Mouse (Mus musculus) MEL (cell line): ENCODE measurements around the gene Birc6. TPM values are rescaled to one million over a fixed set of nuclear protein-coding genes. Genes with fewer than 3 reads are reported as not detected.

Experiments
- DNase-seq: peaks from one replicate; pipeline ENCODE4 v3.0.0; 2011; ENCODE audit warnings: low read depth, low spot score
- H3K27ac ChIP-seq: 2 replicates; pipeline ENCODE4 v1.5.1; 2012; ENCODE audit warnings: low read depth, mild to moderate bottlenecking, control low read depth, low read length, moderate library complexity; ENCODE audit not compliant: control insufficient read depth
- H3K27me3 ChIP-seq, 2 experiments: fragments of 150-350 bp in 1 of 2; sonication (generic) in 1 of 2; 2 replicates each; pipeline ENCODE4 v1.6.1; 2012; ENCODE audit warnings: low read length in 2 of 2, mild to moderate bottlenecking in 2 of 2, improper control_type of control experiment in 1 of 2, moderate library complexity in 1 of 2; ENCODE audit not compliant: insufficient read depth in 2 of 2, control insufficient read depth in 1 of 2
- H3K36me3 ChIP-seq, 2 experiments: 2 replicates each; pipeline ENCODE4 v1.6.1; 2012 to 2014; ENCODE audit warnings: low read length in 2 of 2, improper control_type of control experiment in 1 of 2, inconsistent platforms in 1 of 2, mild to moderate bottlenecking in 1 of 2; ENCODE audit not compliant: insufficient read depth in 2 of 2, control insufficient read depth in 1 of 2
- H3K4me1 ChIP-seq, 2 experiments: fragments of 150-350 bp in 1 of 2; sonication (generic) in 1 of 2; 2 replicates each; pipeline ENCODE4 v1.6.1; 2012; ENCODE audit warnings: low read length in 2 of 2, improper control_type of control experiment in 1 of 2, mild to moderate bottlenecking in 1 of 2; ENCODE audit not compliant: insufficient read depth in 2 of 2, control insufficient read depth in 1 of 2
- H3K4me3 ChIP-seq, 2 experiments: fragments of 150-350 bp in 1 of 2; sonication (generic) in 1 of 2; 2 replicates each; pipeline ENCODE4 v1.5.1; 2012; ENCODE audit warnings: low read depth in 2 of 2, low read length in 2 of 2, mild to moderate bottlenecking in 2 of 2, moderate library complexity in 2 of 2, control low read depth in 1 of 2, improper control_type of control experiment in 1 of 2; ENCODE audit not compliant: control insufficient read depth in 1 of 2, insufficient read depth in 1 of 2
- H3K79me2 ChIP-seq: 2 replicates; pipeline ENCODE4 v1.6.1; 2012; ENCODE audit warnings: mild to moderate bottlenecking, low read length, moderate library complexity; ENCODE audit not compliant: control insufficient read depth, poor library complexity, insufficient read depth
- H3K9ac ChIP-seq: 2 replicates; pipeline ENCODE4 v1.6.1; 2012; ENCODE audit warnings: low read depth, mild to moderate bottlenecking, control low read depth, low read length, moderate library complexity; ENCODE audit not compliant: control insufficient read depth, poor library complexity, severe bottlenecking
- H3K9me3 ChIP-seq: fragments of 150-350 bp; sonication (generic); replicated peaks from 2 replicates; pipeline ENCODE4 v1.6.1; 2012; ENCODE audit warnings: mild to moderate bottlenecking, low read length, improper control_type of control experiment, moderate library complexity; ENCODE audit not compliant: insufficient read depth
- BHLHE40 ChIP-seq: IDR thresholded peaks from 2 replicates; pipeline ENCODE4 v1.6.1; 2012; ENCODE audit warnings: low read depth, mild to moderate bottlenecking, inconsistent platforms, low read length, improper control_type of control experiment, borderline replicate concordance
- CHD1 ChIP-seq: IDR thresholded peaks from 2 replicates; pipeline ENCODE4 v1.6.1; 2012; ENCODE audit warnings: low read depth, mild to moderate bottlenecking, inconsistent platforms, low read length, improper control_type of control experiment
- CHD2 ChIP-seq: IDR thresholded peaks from 2 replicates; pipeline ENCODE4 v1.6.1; 2011; ENCODE audit warnings: low read length, improper control_type of control experiment
- CTCF ChIP-seq, 3 experiments: IDR thresholded peaks in 2 of 3; conservative IDR thresholded peaks in 1 of 3; 2 replicates each; pipeline ENCODE4 v1.5.1; 2011 to 2012; ENCODE audit warnings: low read length in 3 of 3, low read depth in 2 of 3, mild to moderate bottlenecking in 2 of 3, improper control_type of control experiment in 1 of 3, inconsistent platforms in 1 of 3, mixed read lengths in 1 of 3, moderate library complexity in 1 of 3; ENCODE audit not compliant: control insufficient read depth in 1 of 3, insufficient read depth in 1 of 3, poor library complexity in 1 of 3, severe bottlenecking in 1 of 3
- EP300 ChIP-seq, 2 experiments: IDR thresholded peaks; 2 replicates each; pipeline ENCODE4 v1.6.1; 2011; ENCODE audit warnings: improper control_type of control experiment in 2 of 2, low read length in 2 of 2, low read depth in 1 of 2, mild to moderate bottlenecking in 1 of 2
- GABPA ChIP-seq: IDR thresholded peaks from 2 replicates; pipeline ENCODE4 v1.6.1; 2012; ENCODE audit warnings: low read depth, mild to moderate bottlenecking, inconsistent platforms, low read length, improper control_type of control experiment, moderate library complexity
- GATA1 ChIP-seq: IDR thresholded peaks from 2 replicates; pipeline ENCODE4 v1.6.1; 2011; ENCODE audit warnings: low read depth, low read length, improper control_type of control experiment
- JUND ChIP-seq: IDR thresholded peaks from 2 replicates; pipeline ENCODE4 v1.6.1; 2011; ENCODE audit warnings: low read depth, mild to moderate bottlenecking, improper control_type of control experiment, low read length
- KAT2A ChIP-seq: conservative IDR thresholded peaks from 2 replicates; pipeline ENCODE4 v1.6.1; 2012; ENCODE audit warnings: low read depth, low read length, improper control_type of control experiment, inconsistent platforms
- MAFK ChIP-seq: IDR thresholded peaks from 2 replicates; pipeline ENCODE4 v1.6.1; 2011; ENCODE audit warnings: low read depth, mild to moderate bottlenecking, low read length, improper control_type of control experiment, borderline replicate concordance
- MAZ ChIP-seq: IDR thresholded peaks from 2 replicates; pipeline ENCODE4 v1.6.1; 2012; ENCODE audit warnings: low read depth, mild to moderate bottlenecking, inconsistent platforms, low read length, improper control_type of control experiment
- MXI1 ChIP-seq: IDR thresholded peaks from 2 replicates; pipeline ENCODE4 v1.6.1; 2011; ENCODE audit warnings: mild to moderate bottlenecking, low read depth, low read length, improper control_type of control experiment
- MYC ChIP-seq: IDR thresholded peaks from 2 replicates; pipeline ENCODE4 v1.6.1; 2011; ENCODE audit warnings: low read depth, mild to moderate bottlenecking, low read length, improper control_type of control experiment, moderate library complexity
- NRF1 ChIP-seq: IDR thresholded peaks from 2 replicates; pipeline ENCODE4 v1.6.1; 2014; ENCODE audit warnings: low read depth, mild to moderate bottlenecking, inconsistent platforms, low read length, improper control_type of control experiment, moderate library complexity; ENCODE audit not compliant: poor library complexity, insufficient read depth, severe bottlenecking
- POLR2A ChIP-seq, 2 experiments: IDR thresholded peaks; 2 replicates each; pipeline ENCODE4 v1.6.1; 2011 to 2012; ENCODE audit warnings: low read length in 2 of 2, mild to moderate bottlenecking in 2 of 2, control low read depth in 1 of 2, improper control_type of control experiment in 1 of 2, low read depth in 1 of 2, moderate library complexity in 1 of 2; ENCODE audit not compliant: control insufficient read depth in 1 of 2, insufficient read depth in 1 of 2, poor library complexity in 1 of 2
- POLR2AphosphoS2 ChIP-seq: IDR thresholded peaks from 2 replicates; pipeline ENCODE4 v1.6.1; 2011; ENCODE audit warnings: low read length, improper control_type of control experiment
- POLR2AphosphoS5 ChIP-seq: IDR thresholded peaks from 2 replicates; pipeline ENCODE4 v1.6.1; 2012; ENCODE audit warnings: low read depth, borderline replicate concordance, mild to moderate bottlenecking, inconsistent platforms, low read length, moderate library complexity, mixed read lengths
- RAD21 ChIP-seq: IDR thresholded peaks from 2 replicates; pipeline ENCODE4 v1.6.1; 2011; ENCODE audit warnings: mild to moderate bottlenecking, low read depth, low read length, improper control_type of control experiment
- SMC3 ChIP-seq: IDR thresholded peaks from 2 replicates; pipeline ENCODE4 v1.6.1; 2011; ENCODE audit warnings: low read depth, low read length, improper control_type of control experiment
- UBTF ChIP-seq: IDR thresholded peaks from 2 replicates; pipeline ENCODE4 v1.6.1; 2012; ENCODE audit warnings: low read depth, mild to moderate bottlenecking, inconsistent platforms, low read length, improper control_type of control experiment, moderate library complexity, borderline replicate concordance; ENCODE audit not compliant: insufficient read depth
- USF2 ChIP-seq, 2 experiments: IDR thresholded peaks; 2 replicates each; pipeline ENCODE4 v1.6.1; 2011 to 2012; ENCODE audit warnings: improper control_type of control experiment in 2 of 2, low read length in 2 of 2, borderline replicate concordance in 1 of 2, inconsistent platforms in 1 of 2, low read depth in 1 of 2, mild to moderate bottlenecking in 1 of 2; ENCODE audit not compliant: insufficient read depth in 1 of 2
- ZC3H11A ChIP-seq: IDR thresholded peaks from 2 replicates; pipeline ENCODE4 v1.6.1; 2012; ENCODE audit warnings: low read depth, mild to moderate bottlenecking, inconsistent platforms, low read length, improper control_type of control experiment
- ZKSCAN1 ChIP-seq: IDR thresholded peaks from 2 replicates; pipeline ENCODE4 v1.6.1; 2012; ENCODE audit warnings: low read depth, mild to moderate bottlenecking, inconsistent platforms, low read length, improper control_type of control experiment, moderate library complexity
- ZMIZ1 ChIP-seq: IDR thresholded peaks from 2 replicates; pipeline ENCODE4 v1.6.1; 2012; ENCODE audit warnings: low read depth, mild to moderate bottlenecking, inconsistent platforms, low read length, improper control_type of control experiment, moderate library complexity
- polyA plus RNA-seq, 2 experiments: library from polyadenylated mRNA; stranded (reverse) in 1 of 2; unstranded in 1 of 2; fragments of >175 nt in 1 of 2; fragments of >200 nt in 1 of 2; gene quantifications; 2 replicates each; pipeline versions ENCODE4 v1.2.1 to v1.2.4; 2012; ENCODE audit warnings: low replicate concordance in 2 of 2, low read depth in 1 of 2; ENCODE audit not compliant: insufficient read length in 2 of 2, insufficient read depth in 1 of 2, missing spikeins in 1 of 2
- total RNA-seq: library from RNA; depleted of rRNA; stranded (reverse); fragments of 300-350 nt; gene quantifications from 2 replicates; pipeline ENCODE4 v1.2.3, GENCODE M21; 2012

The Birc6 gene
- total and polyA plus RNA-seq, 3 experiments: 58.7 to 475 (median 67.3) TPM

DNA sequence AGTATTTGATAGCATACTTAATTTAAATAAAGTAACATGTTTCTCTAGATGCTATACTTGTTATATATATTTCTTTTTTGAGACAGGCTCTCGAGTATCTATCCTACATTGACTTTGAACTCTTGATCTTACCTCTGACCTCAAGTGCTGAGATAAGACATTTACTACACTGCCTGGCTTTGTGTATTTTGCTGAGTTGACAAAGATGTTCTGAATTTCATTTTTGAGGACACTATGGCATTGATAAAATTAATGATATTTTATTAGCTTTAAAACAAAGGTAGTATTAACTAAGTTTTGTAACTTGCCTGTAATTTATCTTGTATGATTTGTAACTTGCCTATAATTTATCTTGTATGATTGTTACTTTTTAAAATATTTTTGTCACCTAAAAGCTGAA, 41.1 kb downstream of the Birc6 start:
- Histone ChIP-seq H3K27ac (no peak overlapping the region), H3K4me1 (no peaks in the 10 kb centered on the region)
- TF ChIP-seq MAZ (no peak), MAFK (peak; percentile 52; the same call in 1 of the 2 replicates), GATA1 (no peak)

DNA sequence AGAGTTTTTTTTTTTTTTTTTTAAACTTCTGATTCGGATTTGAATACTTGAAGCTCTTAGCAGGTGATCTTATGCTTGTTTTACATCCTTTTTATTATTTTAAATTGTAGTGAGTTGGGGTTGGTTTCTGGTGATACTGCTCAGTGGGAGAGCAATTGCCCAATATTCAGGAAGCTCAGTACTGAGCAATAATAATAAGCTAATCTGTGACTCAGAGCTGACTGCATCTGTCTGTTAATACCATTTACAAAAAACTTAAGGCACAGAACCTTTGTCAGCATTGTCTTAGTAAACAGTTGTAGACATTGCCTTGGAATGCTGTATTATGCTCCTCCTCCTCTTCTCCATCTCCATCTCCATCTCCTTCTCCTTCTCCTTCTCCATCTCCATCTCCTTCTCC, 42.5 kb downstream of the Birc6 start:
- TF ChIP-seq KAT2A (no peak), GABPA (no peak), NRF1 (no peak), SMC3 (no peak), POLR2AphosphoS2 (no peak), ZKSCAN1 (no peak), POLR2AphosphoS5 (no peak)
- Histone ChIP-seq H3K27ac (no peak overlapping the region), H3K9ac (no peak overlapping the region), H3K36me3 (peaks cover 0 to 28% of the 10 kb centered on the region in 2 experiments; a peak in 3 of 4 replicates), H3K4me1 (no peaks in the 10 kb centered on the region), H3K27me3 (no peaks in the 10 kb centered on the region), H3K4me3 (no peak overlapping the region), H3K9me3 (no peaks in the 10 kb centered on the region), H3K79me2 (peaks cover 4% of the 10 kb centered on the region; the same call in 1 of the 2 replicates)
- DNase-seq: peak; percentile 20

More for the DNA sequence above, 41.1 kb downstream of the Birc6 start:
- Histone ChIP-seq H3K9ac (no peak overlapping the region), H3K27me3 (no peaks in the 10 kb centered on the region), H3K9me3 (no peaks in the 10 kb centered on the region), H3K4me3 (no peak overlapping the region), H3K36me3 (peaks cover 0 to 25% of the 10 kb centered on the region in 2 experiments; a peak in 3 of 4 replicates), H3K79me2 (0 out of 2 replicates have a peak, but pooled peaks cover 1% of the 10 kb centered on the region)
- no peak for DNase-seq

DNA sequence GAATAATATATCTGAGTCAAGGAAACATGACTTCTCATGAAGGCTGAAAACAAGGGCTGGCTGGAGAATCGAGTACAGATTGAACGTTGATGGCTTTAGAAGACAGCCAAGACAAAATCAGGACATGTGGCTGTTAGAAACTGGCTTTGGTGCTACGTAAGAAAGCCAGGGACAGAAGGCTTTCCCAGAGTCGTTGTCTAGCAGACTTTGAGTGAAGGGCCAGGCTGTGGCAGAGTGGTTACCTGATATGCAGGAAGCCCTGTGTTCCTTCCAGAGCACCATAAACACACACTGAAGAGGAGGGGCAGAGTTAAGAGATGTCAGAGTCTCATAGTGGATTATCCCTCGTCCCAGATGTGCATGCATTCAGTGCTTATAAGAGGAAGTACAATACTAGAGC, 49.1 kb downstream of the Birc6 start:
- Histone ChIP-seq H3K9me3 (no peaks in the 10 kb centered on the region), H3K9ac (no peak overlapping the region)
- peak; percentile 22 for DNase-seq
- no peak for TF ChIP-seq GABPA
- TF ChIP-seq NRF1: no peak
- no peak for TF ChIP-seq MAZ
- TF ChIP-seq ZC3H11A: no peak
- no peak for TF ChIP-seq MYC
- no peak for TF ChIP-seq UBTF
- no peak for TF ChIP-seq USF2 (IDR thresholded peaks at IDR 0.05; ENCODE audit: borderline replicate concordance in 1 of 2, insufficient read depth in 1 of 2, low read depth in 1 of 2, low read length in 2 of 2)
- no peak for TF ChIP-seq POLR2AphosphoS2
- no peak for TF ChIP-seq MXI1
- no peak for TF ChIP-seq JUND
- no peak for TF ChIP-seq RAD21
- TF ChIP-seq BHLHE40: no peak
- no peak for TF ChIP-seq POLR2A (IDR thresholded peaks at IDR 0.05; ENCODE audit: control insufficient read depth in 1 of 2, insufficient read depth in 1 of 2, low read depth in 1 of 2, low read length in 2 of 2, poor library complexity in 1 of 2)
- TF ChIP-seq CHD2: no peak
- no peak for TF ChIP-seq ZMIZ1
- TF ChIP-seq CTCF (IDR thresholded peaks at IDR 0.05 in 2 of 3, conservative IDR thresholded peaks at IDR 0.05 in 1 of 3; ENCODE audit: control insufficient read depth in 1 of 3, insufficient read depth in 1 of 3, low read depth in 2 of 3, low read length in 3 of 3, poor library complexity in 1 of 3, severe bottlenecking in 1 of 3): no peak
- no peak for TF ChIP-seq CHD1
- no peak for TF ChIP-seq EP300 (IDR thresholded peaks at IDR 0.05; ENCODE audit: low read depth in 1 of 2, low read length in 2 of 2)
- TF ChIP-seq, all 39 proteins: peak for 0
- H3K4me1 ChIP-seq: no peaks in the 10 kb centered on the region
- no peak overlapping the region for H3K27ac ChIP-seq
- no peak overlapping the region for H3K4me3 ChIP-seq
- no peaks in the 10 kb centered on the region for H3K27me3 ChIP-seq
- peaks cover 6% of the 10 kb centered on the region; the same call in 1 of the 2 replicates for H3K79me2 ChIP-seq
- peaks cover 0 to 43% of the 10 kb centered on the region in 2 experiments; a peak in 2 of 4 replicates for H3K36me3 ChIP-seq
